Mouse (Mus musculus) urinary bladder, postnatal 14 days (tissue): Measurements from ENCODE around the gene Nradd.
A peak's percentile ranks its signal among the peaks of the same experiment; 100 is the strongest.

Experiments used
- DNase-seq: peaks from one replicate; pipeline ENCODE4 v3.0.0; 2021; ENCODE audit warnings: low spot score

Nradd gene

GRCm38 (mm10) chr9:110652963-110653654, 28.9 kb upstream of the Nradd start:
- DNase-seq, result no peak

- peak; percentile 70 for DNase-seq
Observed at GRCm38 (mm10) chr9:110651931-110652722, 27.9 kb upstream of the Nradd start.

DNA sequence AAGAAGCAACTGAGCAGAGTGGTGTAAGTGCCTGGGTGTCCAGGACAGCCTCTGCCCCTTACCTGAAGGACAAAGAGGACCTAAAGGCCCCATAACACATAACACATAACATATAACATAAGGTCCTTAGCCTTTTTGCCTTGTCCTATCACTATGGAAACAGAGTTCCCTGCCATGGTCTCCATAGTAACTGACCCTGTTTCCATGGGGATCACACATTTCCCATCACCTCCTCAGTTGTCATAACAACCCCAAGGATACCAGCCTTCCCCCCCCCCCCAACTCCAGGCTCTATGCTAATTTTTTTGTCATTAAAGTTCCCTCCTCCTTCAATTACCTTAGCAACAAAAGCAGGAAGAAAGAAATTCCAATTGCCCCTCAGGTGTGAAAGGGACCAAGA, 25.5 kb upstream of the Nradd start:
- DNase-seq, result no peak

- no peak for DNase-seq
Observed at GRCm38 (mm10) chr9:110645219-110645618, 21.0 kb upstream of the Nradd start.

DNA sequence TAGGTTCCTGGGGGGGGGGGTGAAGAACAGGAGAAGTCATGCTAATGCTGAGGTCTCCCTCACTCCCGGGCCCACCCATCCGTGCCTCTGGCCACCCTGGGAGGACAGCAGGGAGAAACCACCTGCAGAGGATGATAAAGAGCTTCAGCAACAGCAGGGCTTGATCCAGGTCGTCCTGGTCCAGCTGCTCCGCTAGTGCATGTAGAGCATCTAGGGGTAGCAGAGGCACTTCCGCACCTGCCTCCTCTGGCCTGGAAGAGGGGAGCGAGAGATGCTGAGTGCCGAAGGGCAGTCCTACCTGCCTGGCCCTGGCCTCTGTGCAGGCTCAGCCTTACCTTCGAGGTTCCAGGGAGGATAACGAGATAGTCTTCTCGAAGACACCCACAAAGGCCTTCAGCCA, 20.0 kb upstream of the Nradd start:
- DNase-seq, result no peak

DNA sequence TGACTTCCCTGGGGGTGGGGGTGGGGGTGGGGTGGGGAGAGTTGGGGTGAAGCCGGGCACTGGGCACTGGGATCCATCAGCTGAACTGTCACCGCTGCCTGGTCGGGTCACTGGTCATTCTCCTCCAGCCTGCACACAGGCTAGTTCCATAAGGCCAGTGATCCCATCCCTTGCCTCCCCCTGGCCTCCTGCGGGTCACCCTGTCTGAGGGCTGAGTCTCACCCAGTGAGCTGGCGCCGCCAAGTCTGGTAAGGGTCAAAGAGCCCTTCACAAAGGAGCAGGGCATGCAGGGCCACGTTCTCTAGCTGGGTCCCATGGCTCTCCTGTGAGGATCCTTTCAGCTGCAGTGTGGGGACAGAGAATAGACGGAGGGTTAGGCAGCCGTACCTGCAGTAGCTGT, 19.5 kb upstream of the Nradd start:
- no peak for DNase-seq

DNA sequence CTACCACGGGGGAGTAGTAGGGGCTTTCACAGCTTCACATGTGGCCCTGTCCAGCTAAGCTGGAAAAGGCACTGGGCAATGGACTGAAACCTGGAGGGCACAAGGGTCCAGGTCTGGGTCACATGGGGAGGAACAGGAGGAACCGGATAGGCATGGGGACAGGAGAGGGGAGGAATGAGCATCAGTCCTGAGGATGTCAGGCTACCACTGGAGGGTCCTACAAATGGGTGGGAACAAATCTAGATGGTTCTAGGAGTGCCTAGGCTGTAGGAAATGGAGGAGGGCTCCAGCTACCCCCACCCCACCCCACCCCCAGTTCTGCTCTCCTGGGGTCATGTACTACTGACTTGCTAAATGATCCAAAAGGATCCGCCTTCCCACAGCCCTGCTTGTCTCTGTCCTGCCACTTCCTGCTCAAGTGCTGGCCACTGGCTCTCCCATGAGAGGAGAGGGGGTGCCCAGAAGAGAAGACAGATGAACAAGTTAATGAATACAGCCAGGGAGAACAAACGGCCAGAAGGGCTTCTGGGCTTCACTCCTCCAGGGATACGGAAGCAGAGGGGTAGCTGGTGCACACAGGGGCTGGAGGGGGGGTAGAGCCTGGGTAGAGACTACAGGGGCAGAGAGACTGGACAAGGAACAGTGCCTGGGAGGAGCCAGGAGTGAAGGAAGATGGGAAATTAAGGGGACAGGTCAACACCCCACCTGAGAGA, 18.7 kb upstream of the Nradd start:
- no peak for DNase-seq

DNA sequence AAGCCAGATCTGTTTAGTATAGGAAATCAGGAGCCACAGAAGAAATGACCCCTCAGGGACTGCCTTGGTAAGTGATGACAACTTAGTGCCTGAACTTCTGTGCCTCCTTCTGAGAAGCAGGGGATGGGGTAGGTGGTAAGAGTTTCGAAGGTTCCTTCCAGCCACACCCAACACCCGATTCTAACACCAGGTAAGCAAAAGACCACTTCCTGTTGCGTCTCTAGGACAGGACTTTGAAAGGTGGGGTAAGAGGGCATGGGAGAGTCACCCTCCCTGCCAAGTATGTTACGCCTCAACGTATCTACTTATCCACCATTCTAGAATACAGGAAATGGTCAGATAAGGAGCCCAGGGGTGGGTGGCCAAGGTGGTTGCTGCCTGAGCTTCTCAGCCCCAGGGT, 16.8 kb upstream of the Nradd start:
- no peak for DNase-seq

DNA sequence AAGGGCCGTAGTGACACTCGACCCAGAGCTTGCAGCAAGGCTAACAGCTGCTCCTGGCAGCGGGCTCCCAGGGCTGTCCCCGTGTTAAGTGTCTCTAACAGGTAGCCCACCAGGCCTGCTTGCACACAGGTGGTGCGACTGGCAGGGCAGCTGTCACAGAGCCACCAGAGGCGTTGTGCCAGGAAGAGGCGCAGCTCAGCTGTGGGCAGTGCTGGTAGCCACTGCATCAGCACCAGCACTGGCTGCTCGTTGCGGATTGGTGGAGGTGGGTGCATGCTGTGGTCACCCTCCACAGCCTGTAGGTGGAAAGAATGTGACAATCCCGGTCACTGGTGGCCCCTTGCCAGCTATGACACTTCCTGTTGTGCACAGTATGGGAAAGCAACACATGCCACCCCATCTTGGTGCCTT, 14.4 kb upstream of the Nradd start:
- DNase-seq, result no peak

DNA sequence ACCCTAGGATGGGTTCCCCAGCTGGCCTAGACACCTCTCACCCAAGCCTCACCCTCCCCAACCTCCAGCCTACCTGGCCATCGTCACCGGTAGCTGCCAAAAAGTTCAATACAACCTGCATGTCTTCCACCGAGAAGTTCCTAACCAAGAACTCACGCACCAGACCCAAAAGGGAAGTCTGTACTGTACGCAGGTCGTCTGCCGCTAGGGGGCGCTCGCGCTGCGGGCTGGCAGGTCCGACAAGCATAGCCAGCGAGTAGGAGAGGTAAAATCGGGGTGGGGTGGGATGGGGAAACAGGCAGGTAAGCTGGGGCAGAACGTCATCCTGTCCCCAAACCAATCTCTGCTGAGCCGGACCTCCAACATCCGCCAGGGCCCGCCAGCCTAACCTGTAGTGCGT, 11.0 kb upstream of the Nradd start:
- peak; percentile 94 for DNase-seq

DNA sequence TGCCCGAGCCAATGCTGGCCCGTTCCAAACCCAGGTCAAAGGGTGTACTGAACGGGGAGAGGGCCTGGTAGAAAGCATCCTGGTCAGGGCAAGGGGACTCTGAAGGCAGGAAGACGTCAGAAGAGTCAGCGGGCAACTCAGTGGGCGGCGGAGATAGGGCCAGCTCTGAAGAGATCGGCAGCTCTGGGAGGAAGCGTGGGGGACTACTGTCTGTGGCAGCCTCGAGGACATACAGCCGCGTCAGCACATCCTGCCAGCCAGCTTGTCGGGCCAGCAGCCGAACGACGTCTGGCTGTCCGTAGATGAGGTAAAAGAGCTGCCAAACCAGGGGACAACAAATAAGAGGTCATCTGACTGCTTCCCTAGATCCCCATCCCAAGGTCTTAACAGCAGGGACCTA, 9.6 kb upstream of the Nradd start:
- no peak for DNase-seq

DNA sequence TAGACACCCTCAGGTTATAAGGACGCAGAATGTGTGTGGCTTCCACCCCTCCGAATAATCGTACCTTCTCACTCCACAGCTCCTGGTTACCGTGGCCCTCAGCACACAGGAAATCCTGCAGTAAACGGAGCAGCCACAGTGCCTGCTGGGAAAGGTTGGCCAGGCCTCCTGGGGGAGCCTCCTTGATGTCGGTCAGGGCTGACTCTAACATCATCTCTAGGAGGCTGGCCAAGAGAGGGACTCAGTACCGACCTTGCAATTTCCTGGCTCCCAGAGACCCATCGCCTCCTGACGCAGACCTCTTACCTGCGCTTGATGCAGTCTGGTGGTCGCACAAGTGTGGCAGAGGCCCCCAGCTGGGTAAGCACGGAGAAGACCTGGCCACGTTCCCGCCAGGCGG, 8.4 kb upstream of the Nradd start:
- no peak for DNase-seq

GRCm38 (mm10) chr9:110631651-110632275, 7.5 kb upstream of the Nradd start:
- no peak for DNase-seq

DNA sequence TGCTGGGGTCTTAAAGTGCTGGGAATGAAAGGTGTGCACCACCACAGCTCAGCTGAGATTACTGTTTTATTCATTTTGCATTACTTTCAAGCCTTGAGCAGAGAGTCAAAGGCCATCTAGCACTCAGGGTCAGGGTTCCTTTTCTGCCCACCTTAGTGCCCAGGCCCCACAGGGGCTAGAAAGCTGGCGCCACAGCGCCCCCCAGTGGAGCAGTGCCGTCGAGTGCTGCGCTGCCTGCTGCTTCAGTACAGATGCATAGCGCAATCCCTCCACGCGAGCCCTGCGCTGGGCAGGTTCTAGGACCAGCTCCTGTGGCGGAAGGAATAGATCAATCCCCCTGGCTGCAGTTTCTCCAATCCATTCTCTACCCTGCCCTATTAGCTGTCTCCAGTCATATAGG, 6.9 kb upstream of the Nradd start:
- DNase-seq, result peak; percentile 51

DNA sequence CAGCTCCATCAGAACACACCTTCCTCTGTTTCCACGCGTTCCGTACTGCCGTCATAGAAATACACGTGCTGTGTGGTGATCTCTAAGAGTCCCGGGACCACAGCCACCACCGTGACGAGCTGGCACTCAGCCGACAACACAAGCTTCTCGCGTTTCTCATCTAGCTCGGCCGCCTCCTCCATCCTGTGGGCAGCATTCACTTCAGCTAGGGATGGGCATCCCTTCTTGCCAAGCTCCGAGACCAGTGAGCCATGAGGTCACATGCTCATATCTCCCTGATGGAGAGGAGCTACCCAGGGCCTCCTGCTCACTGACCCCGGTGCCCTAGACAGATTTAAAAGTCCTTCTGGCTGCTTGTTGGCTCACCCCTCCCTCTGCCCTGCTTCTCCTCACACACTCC, 5.9 kb upstream of the Nradd start:
- DNase-seq, result no peak

DNA sequence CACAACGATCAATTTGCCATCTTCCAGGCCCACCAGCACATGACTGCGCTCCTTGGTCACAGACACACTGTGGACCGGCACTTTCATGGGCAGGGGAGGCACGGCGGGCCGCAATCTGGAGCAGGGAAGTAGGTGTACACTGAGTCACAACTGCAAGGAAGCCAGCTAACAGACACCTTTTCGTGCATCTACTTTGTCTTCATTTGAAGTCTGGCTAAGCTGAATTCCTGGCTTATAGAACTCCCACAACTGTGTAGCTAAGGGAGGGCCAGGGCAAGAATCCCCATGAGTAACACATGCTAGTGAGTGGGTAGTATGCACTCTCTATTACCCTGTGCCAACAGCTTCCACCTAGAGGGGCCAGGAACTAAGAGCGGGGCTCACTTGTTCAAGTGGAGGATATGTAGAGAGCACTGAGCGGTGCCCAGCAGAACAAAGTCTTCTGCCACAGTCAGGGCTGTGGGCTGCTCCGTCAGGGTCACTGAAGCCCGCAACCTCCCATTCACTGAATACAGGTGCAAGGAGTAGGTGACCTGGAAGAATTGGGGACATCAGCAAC, 1.2 kb upstream of the Nradd start:
- DNase-seq, result no peak

- DNase-seq, result no peak
Observed at GRCm38 (mm10) chr9:110623416-110624195, 646 bp downstream of the Nradd start.

GRCm38 (mm10) chr9:110622621-110623219, 1.5 kb downstream of the Nradd start:
- DNase-seq, result no peak

DNA sequence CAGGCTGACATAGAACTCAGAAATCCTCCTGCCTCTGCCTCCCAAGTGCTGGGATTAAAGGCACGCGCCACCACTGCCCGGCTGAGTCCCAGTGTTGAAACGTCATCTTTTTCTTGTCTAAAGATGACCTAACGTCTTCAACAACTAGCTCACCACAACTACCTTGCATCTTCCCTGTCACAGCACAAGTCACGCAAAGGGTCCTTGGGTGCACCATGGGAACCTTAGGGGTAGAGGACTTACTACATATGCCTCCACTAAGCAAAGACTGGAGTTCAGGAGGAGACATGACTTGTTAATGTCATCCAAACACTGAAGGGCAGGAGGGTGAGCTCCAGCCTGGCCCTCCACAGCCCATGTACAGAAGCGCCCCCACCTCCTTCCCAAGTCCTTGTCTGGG, 3.6 kb downstream of the Nradd start:
- DNase-seq, result no peak

DNA sequence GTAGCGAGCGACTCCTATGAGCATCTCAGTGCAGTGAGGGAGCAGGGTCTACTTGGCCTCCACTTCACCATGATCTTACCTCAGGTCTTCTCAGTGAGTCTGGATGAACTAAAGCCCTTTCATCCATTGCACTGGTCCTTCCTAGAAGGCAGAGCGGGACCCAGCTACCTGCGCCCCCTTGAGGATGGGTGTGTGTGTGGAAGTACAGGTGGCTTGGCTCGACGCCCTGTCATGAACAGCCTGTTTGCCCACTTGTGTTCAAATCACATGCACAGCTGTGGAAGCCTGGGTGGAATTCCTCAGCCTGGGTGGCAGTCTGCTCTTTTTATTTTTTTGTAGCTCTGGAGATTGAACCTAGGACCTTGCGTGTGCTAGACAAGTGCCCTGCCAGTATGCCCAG, 4.1 kb downstream of the Nradd start:
- no peak for DNase-seq

GRCm38 (mm10) chr9:110617081-110617480, 7.2 kb downstream of the Nradd start:
- DNase-seq, result no peak
